Mouse (Mus musculus) hindbrain, postnatal 0 days (tissue): ENCODE results near the gene Tom1. TPM values are rescaled to one million over a fixed set of nuclear protein-coding genes. Genes with fewer than 3 reads are reported as not detected.

ENCODE experiments used
- ATAC-seq: fragments of 200-750 bp; cut with Nextera tagmentation; 2 replicates; pipeline ENCODE4 v1.8.0; 2017; ENCODE audit warnings: mild to moderate bottlenecking, moderate TSS enrichment, moderate library complexity
- DNase-seq: peaks from one replicate; pipeline ENCODE4 v3.0.0-alpha.2; 2015; ENCODE audit warnings: low spot score
- H3K27ac ChIP-seq: fragments of 300-500 bp; sonication (generic); 2 replicates; pipeline ENCODE4 v1.5.1; 2014; ENCODE audit warnings: mild to moderate bottlenecking
- H3K27me3 ChIP-seq: fragments of 300-500 bp; sonication (generic); 2 replicates; pipeline ENCODE4 v1.6.1; 2014; ENCODE audit warnings: low read length, mixed read lengths; ENCODE audit not compliant: insufficient read depth
- H3K36me3 ChIP-seq: fragments of 300-500 bp; sonication (generic); 2 replicates; pipeline ENCODE4 v1.6.1; 2014; ENCODE audit warnings: low read length, mixed read lengths; ENCODE audit not compliant: insufficient read depth
- H3K4me1 ChIP-seq: fragments of 300-500 bp; sonication (generic); 2 replicates; pipeline ENCODE4 v1.6.1; 2014; ENCODE audit warnings: antibody characterized with exemption, low read length, mixed read lengths; ENCODE audit not compliant: insufficient read depth
- H3K4me2 ChIP-seq: fragments of 300-500 bp; sonication (generic); 2 replicates; pipeline ENCODE4 v1.6.1; 2014; ENCODE audit warnings: low read depth, mild to moderate bottlenecking, low read length, moderate library complexity, mixed read lengths
- H3K4me3 ChIP-seq: fragments of 300-500 bp; sonication (generic); 2 replicates; pipeline ENCODE4 v1.5.1; 2014; ENCODE audit warnings: low read length
- H3K9ac ChIP-seq: fragments of 300-500 bp; sonication (generic); replicated peaks from 2 replicates; pipeline ENCODE4 v1.6.1; 2014; ENCODE audit warnings: mild to moderate bottlenecking, low read length, moderate library complexity, mixed read lengths
- H3K9me3 ChIP-seq: fragments of 300-500 bp; sonication (generic); 2 replicates; pipeline ENCODE4 v1.6.1; 2016; ENCODE audit warnings: low read length, mixed read lengths
- CTCF ChIP-seq: IDR thresholded peaks from 2 replicates; pipeline ENCODE4 v1.5.1; 2016; ENCODE audit warnings: antibody characterized with exemption, control low read depth, low read depth
- WGBS: fragments of 180-500 bp; shearing (Covaris S2); extraction: QIAGEN DNeasy Blood & Tissue Kit; methylation state at CpG from one replicate; pipeline ENCODE4 v1.1.7; 2014; 5-methylcytosine and 5-hydroxymethylcytosine counted together
- polyA plus RNA-seq: library from polyadenylated mRNA; unstranded; fragments of >200 nt; fragmentation: Nextera tagmentation; extraction: Ambion mirVana; gene quantifications from 2 replicates; pipeline ENCODE4 v1.2.1, GENCODE M21; 2015
- total RNA-seq: library from RNA; depleted of rRNA; stranded (reverse); fragments of >200 nt; gene quantifications from 2 replicates; pipeline ENCODE4 v1.2.3, GENCODE M21; 2014

Gene Tom1
- total and polyA plus RNA-seq, 2 experiments from 2014 or later: 45.9 to 48.2 TPM

GRCm38 (mm10) chr8:75060022-75060421 is 26.5 kb downstream of the Tom1 start:
- H3K9ac ChIP-seq: no peak overlapping the region
- WGBS: 79% methylated on average over 6 of the region's 6 CpGs
- DNase-seq (no peak), ATAC-seq (no peak)
- no peaks in the 10 kb centered on the region for H3K27me3 ChIP-seq
- H3K36me3 ChIP-seq: peaks cover 9% of the 10 kb centered on the region; the same call in 1 of the 2 replicates
- H3K27ac ChIP-seq: no peak overlapping the region
- no peak overlapping the region for H3K4me2 ChIP-seq
- no peak for TF ChIP-seq CTCF
- no peaks in the 10 kb centered on the region for H3K4me1 ChIP-seq
- no peaks in the 10 kb centered on the region for H3K9me3 ChIP-seq
- no peak overlapping the region for H3K4me3 ChIP-seq

GRCm38 (mm10) chr8:75060815-75061214 is 27.3 kb downstream of the Tom1 start:
- Histone ChIP-seq H3K4me1 (no peaks in the 10 kb centered on the region), H3K4me2 (no peak overlapping the region), H3K27ac (no peak overlapping the region), H3K4me3 (no peak overlapping the region), H3K9me3 (no peaks in the 10 kb centered on the region), H3K9ac (no peak overlapping the region), H3K27me3 (no peaks in the 10 kb centered on the region), H3K36me3 (peaks cover 15% of the 10 kb centered on the region; the same call in 1 of the 2 replicates)
- 92% methylated on average over 2 of the region's 2 CpGs for WGBS
- DNase-seq (no peak), ATAC-seq (no peak)
- TF ChIP-seq CTCF: no peak

DNA sequence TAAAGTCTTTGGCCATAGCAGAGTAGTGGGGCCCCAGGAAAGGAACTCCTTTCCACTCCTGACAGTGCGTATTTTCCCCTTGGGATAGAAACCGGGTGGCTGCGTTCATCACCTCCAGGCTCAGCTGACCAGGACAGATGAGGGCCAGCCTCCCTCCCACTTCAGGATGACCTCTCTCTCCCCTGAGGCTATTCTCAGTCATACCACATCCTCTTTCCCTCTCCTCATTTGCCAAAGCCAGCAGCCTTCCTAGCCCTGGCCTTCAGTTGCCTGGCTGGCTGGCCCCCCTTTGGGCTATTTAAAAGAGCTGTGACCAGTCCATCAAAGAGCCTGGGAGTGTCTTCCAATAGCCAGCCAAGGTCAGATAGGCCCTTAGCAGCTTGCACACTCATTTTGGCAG is 29.8 kb downstream of the Tom1 start:
- ATAC-seq (no peak), DNase-seq (no peak)
- no peak for TF ChIP-seq CTCF

DNA sequence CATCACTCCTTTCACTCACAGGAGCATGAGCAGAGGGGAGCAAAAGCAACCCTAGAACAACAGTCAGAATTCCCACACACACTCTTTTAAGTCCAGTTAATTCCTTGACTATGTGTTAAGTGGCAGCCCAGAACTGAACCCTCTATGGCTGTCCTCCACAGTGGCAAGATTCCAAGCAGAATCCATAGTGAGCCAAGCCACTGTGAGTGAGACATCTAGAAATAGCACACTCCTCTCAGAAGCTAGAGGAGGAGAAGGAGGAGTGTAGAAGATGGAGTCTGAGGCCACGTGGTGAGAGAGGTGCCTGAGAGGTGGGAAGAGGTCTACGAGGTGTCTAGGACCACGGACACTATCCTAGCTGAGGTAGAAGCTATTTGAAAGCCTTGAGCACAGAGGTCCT is 31.3 kb downstream of the Tom1 start:
- no peaks in the 10 kb centered on the region for H3K9me3 ChIP-seq
- ATAC-seq (no peak), DNase-seq (no peak)
- no peaks in the 10 kb centered on the region for H3K27me3 ChIP-seq
- peaks cover 13% of the 10 kb centered on the region; the same call in 1 of the 2 replicates for H3K36me3 ChIP-seq
- no peak overlapping the region for H3K9ac ChIP-seq
- no peak overlapping the region for H3K4me3 ChIP-seq
- H3K27ac ChIP-seq: no peak overlapping the region
- no peak for TF ChIP-seq CTCF
- 94% methylated on average over 3 of the region's 3 CpGs for WGBS
- H3K4me1 ChIP-seq: no peaks in the 10 kb centered on the region
- H3K4me2 ChIP-seq: no peak overlapping the region

More for the DNA sequence above, 29.8 kb downstream of the Tom1 start:
- Histone ChIP-seq H3K9ac (no peak overlapping the region), H3K27ac (no peak overlapping the region), H3K4me2 (no peak overlapping the region), H3K9me3 (no peaks in the 10 kb centered on the region), H3K4me3 (no peak overlapping the region), H3K4me1 (no peaks in the 10 kb centered on the region), H3K27me3 (no peaks in the 10 kb centered on the region), H3K36me3 (peaks cover 19% of the 10 kb centered on the region; the same call in 1 of the 2 replicates)
- WGBS: 55% methylated on average over 3 of the region's 3 CpGs

GRCm38 (mm10) chr8:75067287-75067686 is 33.8 kb downstream of the Tom1 start:
- H3K9ac ChIP-seq: no peak overlapping the region
- H3K4me3 ChIP-seq: no peak overlapping the region
- no peak overlapping the region for H3K4me2 ChIP-seq
- no peaks in the 10 kb centered on the region for H3K9me3 ChIP-seq
- H3K4me1 ChIP-seq: no peaks in the 10 kb centered on the region
- ATAC-seq: no peak
- H3K36me3 ChIP-seq: peaks cover 13% of the 10 kb centered on the region; the same call in 1 of the 2 replicates
- WGBS: 86% methylated on average over 6 of the region's 6 CpGs
- no peaks in the 10 kb centered on the region for H3K27me3 ChIP-seq
- no peak for TF ChIP-seq CTCF
- no peak for DNase-seq
- no peak overlapping the region for H3K27ac ChIP-seq

GRCm38 (mm10) chr8:75070297-75070696 is 36.8 kb downstream of the Tom1 start:
- DNase-seq (no peak), ATAC-seq (no peak)
- Histone ChIP-seq H3K9me3 (no peaks in the 10 kb centered on the region), H3K36me3 (peaks cover 12% of the 10 kb centered on the region; the same call in 1 of the 2 replicates), H3K4me2 (no peak overlapping the region), H3K4me1 (no peaks in the 10 kb centered on the region), H3K9ac (no peak overlapping the region), H3K27me3 (no peaks in the 10 kb centered on the region), H3K4me3 (no peak overlapping the region), H3K27ac (no peak overlapping the region)
- TF ChIP-seq CTCF: no peak
- WGBS: 89% methylated on average over 1 of the region's 1 CpGs

- Histone ChIP-seq H3K9ac (no peak overlapping the region), H3K4me1 (no peaks in the 10 kb centered on the region), H3K36me3 (no peaks in the 10 kb centered on the region), H3K9me3 (no peaks in the 10 kb centered on the region), H3K27ac (no peak overlapping the region), H3K27me3 (no peaks in the 10 kb centered on the region), H3K4me3 (no peak overlapping the region), H3K4me2 (no peak overlapping the region)
- ATAC-seq (peak; percentile 88), DNase-seq (peak; percentile 90)
- TF ChIP-seq CTCF: peak; percentile 99
- 30% methylated on average over 4 of the region's 4 CpGs for WGBS
Measured at GRCm38 (mm10) chr8:75071627-75072346, 38.3 kb downstream of the Tom1 start.
